Mouse (Mus musculus): ENCODE measurements around the gene Mybpc3. TPM values are rescaled to one million over a fixed set of nuclear protein-coding genes. Genes with fewer than 3 reads are reported as not detected.

Gene Mybpc3
- polyA plus RNA-seq, 1 experiment = 0.05 TPM

DNA sequence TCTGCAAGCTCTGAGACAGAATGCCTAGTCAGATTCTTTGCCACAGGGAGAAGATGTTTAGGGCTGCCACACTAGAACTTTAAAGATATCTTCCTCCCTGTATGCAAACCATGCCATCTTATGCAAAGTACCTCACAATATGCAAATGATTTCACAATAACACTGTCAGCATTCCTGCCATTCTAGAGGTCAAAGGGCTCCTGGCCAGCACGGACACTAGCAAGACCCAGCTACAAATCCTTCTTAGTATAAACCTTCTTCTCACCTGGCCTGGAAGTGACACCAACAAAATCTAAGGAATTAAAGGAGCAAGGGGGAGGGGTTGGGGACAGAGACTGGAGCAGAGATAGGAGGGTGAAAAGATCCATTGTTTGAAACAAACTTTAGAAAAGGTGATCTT is 45.9 kb upstream of the Mybpc3 start:
- TF ChIP-seq CTCF (IDR thresholded peaks at IDR 0.05; ENCODE audit: extremely low read depth, insufficient read length, insufficient replicate concordance, low read depth, low read length) (no peak), POLR2A (IDR thresholded peaks at IDR 0.05; ENCODE audit: low read depth, low read length) (no peak)
- Histone ChIP-seq H3K36me3 (ENCODE audit: control insufficient read depth, insufficient read depth, low read length) (no peaks in the 10 kb centered on the region), H3K27me3 (ENCODE audit: control insufficient read depth, insufficient read depth, low read length) (no peaks in the 10 kb centered on the region), H3K4me1 (ENCODE audit: control insufficient read depth, insufficient read depth, insufficient read length, low read length) (peaks cover 8% of the 10 kb centered on the region; the same call in 1 of the 2 replicates), H3K27ac (ENCODE audit: insufficient read depth, low read depth, low read length) (no peak overlapping the region), H3K4me3 (ENCODE audit: low read depth, low read length) (no peak overlapping the region)
- 20% methylated on average over 1 of the region's 1 CpGs for WGBS

DNA sequence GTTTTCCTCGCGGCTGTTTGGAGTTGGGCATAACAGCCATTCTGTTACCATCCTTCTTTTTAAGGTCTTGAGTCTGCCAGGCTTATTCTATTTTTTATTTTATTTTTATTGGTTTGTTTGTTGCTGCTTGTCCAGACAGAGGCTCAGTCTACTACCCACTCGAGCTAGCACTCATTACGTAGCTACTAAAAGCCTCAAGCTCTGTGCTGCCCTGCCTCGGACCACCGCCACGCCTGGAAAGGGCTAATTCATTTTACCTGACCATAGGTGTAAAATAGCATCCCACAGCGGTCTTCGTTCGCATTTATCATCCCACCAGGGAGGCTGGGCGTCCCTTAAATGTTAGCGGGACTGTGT is 40.0 kb upstream of the Mybpc3 start:
- 22% methylated on average over 12 of the region's 12 CpGs for WGBS
- Histone ChIP-seq H3K27ac (ENCODE audit: insufficient read depth, low read depth, low read length) (no peak overlapping the region), H3K4me1 (ENCODE audit: control insufficient read depth, insufficient read depth, insufficient read length, low read length) (peaks cover 7% of the 10 kb centered on the region; the same call in 1 of the 2 replicates), H3K27me3 (ENCODE audit: control insufficient read depth, insufficient read depth, low read length) (no peaks in the 10 kb centered on the region), H3K4me3 (ENCODE audit: low read depth, low read length) (peak overlapping the region; percentile 46; the same call in 1 of the 2 replicates), H3K36me3 (ENCODE audit: control insufficient read depth, insufficient read depth, low read length) (no peaks in the 10 kb centered on the region)
- TF ChIP-seq CTCF (IDR thresholded peaks at IDR 0.05; ENCODE audit: extremely low read depth, insufficient read length, insufficient replicate concordance, low read depth, low read length) (no peak), POLR2A (IDR thresholded peaks at IDR 0.05; ENCODE audit: low read depth, low read length) (no peak)

DNA sequence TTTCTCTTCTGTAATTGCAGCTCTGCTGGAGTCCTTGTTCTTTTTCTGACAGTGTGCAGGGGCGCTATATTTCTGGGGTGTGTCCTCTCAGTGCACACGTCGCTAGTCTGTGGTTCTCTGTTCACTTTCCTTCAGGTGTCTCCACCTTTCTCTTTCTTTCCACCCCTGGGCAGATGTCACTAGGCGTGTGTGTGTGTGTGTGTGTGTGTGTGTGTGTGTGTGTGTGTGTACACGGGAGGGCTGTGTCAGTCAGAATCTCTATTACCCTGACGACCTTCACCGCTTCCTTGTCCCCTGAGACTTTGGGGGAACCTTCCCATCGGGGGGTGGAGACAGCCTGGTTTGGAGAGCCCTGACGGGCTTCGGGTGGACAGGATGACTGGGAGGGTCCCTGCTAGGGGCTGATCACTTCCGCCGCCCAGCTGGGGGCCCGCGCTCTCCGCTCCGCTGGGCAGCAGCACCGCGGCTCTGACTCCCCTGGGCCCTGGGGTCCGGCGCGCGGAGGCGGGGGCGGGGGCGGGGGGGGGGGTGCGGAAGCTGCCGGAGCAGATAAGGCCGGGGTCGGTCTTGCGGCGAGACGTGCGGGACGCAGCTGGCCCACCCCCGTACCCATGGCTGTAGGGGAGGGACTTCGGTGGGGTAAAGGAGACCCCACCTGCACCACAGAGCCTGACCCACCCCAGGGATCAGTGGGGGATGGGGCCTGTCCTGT is 39.5 kb upstream of the Mybpc3 start:
- under 1% methylated on average over 34 of the region's 36 CpGs for WGBS
- Histone ChIP-seq H3K36me3 (ENCODE audit: control insufficient read depth, insufficient read depth, low read length) (no peaks in the 10 kb centered on the region), H3K4me1 (ENCODE audit: control insufficient read depth, insufficient read depth, insufficient read length, low read length) (peaks cover 9% of the 10 kb centered on the region; the same call in 1 of the 2 replicates), H3K4me3 (ENCODE audit: low read depth, low read length) (peak overlapping the region; percentile 46), H3K27me3 (ENCODE audit: control insufficient read depth, insufficient read depth, low read length) (no peaks in the 10 kb centered on the region), H3K27ac (ENCODE audit: insufficient read depth, low read depth, low read length) (no peak overlapping the region)
- TF ChIP-seq CTCF (IDR thresholded peaks at IDR 0.05; ENCODE audit: extremely low read depth, insufficient read length, insufficient replicate concordance, low read depth, low read length) (no peak), POLR2A (IDR thresholded peaks at IDR 0.05; ENCODE audit: low read depth, low read length) (no peak)

DNA sequence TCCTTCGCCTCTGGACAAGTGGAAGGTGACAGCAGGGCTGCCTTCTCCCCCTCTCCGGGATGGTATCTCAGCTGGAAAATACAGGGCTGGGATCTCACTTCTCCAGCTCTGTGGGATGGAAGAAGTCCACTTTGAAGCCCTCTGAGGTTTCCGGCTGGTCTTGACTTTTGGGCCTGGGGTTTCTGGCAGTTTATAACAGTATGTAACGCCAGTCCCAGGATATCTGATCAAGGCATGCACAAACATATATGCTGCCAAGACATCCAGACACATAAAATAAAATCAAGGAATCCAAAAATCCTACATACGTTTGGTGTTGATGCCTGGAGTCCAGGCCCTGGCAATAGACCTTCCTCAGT is 38.9 kb upstream of the Mybpc3 start:
- peak overlapping the region; percentile 46 for H3K4me3 ChIP-seq (ENCODE audit: low read depth, low read length)
- no peaks in the 10 kb centered on the region for H3K36me3 ChIP-seq (ENCODE audit: control insufficient read depth, insufficient read depth, low read length)
- peaks cover 9% of the 10 kb centered on the region; the same call in 1 of the 2 replicates for H3K4me1 ChIP-seq (ENCODE audit: control insufficient read depth, insufficient read depth, insufficient read length, low read length)
- 44% methylated on average over 5 of the region's 5 CpGs for WGBS
- H3K27me3 ChIP-seq (ENCODE audit: control insufficient read depth, insufficient read depth, low read length) = no peaks in the 10 kb centered on the region
- H3K27ac ChIP-seq (ENCODE audit: insufficient read depth, low read depth, low read length) = no peak overlapping the region
- no peak for TF ChIP-seq CTCF (IDR thresholded peaks at IDR 0.05; ENCODE audit: extremely low read depth, insufficient read length, insufficient replicate concordance, low read depth, low read length)
- no peak for TF ChIP-seq POLR2A (IDR thresholded peaks at IDR 0.05; ENCODE audit: low read depth, low read length)

DNA sequence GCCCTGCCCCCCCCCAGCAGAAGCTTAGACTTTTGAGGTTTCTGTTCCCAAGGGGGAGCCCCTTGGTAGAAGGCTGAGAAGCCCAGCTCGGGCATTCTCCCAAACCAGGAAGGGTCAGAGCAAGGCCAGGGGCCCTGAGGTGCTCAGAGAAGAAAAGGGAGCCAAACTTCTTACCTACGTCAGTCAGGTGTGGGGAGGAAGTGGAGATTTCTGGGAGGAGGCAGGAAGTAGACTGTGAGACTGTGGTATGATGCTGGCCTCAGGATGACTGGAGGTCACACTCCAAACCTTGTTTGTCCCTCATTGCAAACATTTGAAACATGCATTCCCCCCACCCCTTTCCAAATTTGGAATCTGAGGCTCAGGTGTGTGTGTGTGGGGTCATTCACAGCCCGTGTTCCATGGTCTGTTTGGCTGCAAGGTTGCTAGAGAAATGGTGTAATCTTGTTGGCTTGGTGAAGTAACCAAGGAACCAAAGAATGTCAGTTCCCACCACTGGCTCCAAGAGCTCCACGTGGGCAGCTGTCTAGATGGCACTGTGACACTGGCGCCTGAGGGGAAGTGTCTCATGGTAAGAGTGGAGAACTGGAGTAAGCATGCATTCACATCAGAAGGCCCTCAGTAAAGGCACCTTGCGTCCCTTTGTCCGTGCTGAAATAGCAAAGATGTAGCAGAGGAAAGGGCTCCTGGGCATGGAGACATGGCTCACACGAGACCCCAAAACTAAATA is 37.0 kb upstream of the Mybpc3 start:
- 59% methylated on average over 8 of the region's 8 CpGs for WGBS
- H3K27ac ChIP-seq (ENCODE audit: insufficient read depth, low read depth, low read length) = no peak overlapping the region
- no peaks in the 10 kb centered on the region for H3K36me3 ChIP-seq (ENCODE audit: control insufficient read depth, insufficient read depth, low read length)
- no peak overlapping the region for H3K4me3 ChIP-seq (ENCODE audit: low read depth, low read length)
- H3K27me3 ChIP-seq (ENCODE audit: control insufficient read depth, insufficient read depth, low read length) = no peaks in the 10 kb centered on the region
- peaks cover 9% of the 10 kb centered on the region; the same call in 1 of the 2 replicates for H3K4me1 ChIP-seq (ENCODE audit: control insufficient read depth, insufficient read depth, insufficient read length, low read length)
- TF ChIP-seq CTCF (IDR thresholded peaks at IDR 0.05; ENCODE audit: extremely low read depth, insufficient read length, insufficient replicate concordance, low read depth, low read length) (no peak), POLR2A (IDR thresholded peaks at IDR 0.05; ENCODE audit: low read depth, low read length) (no peak)

DNA sequence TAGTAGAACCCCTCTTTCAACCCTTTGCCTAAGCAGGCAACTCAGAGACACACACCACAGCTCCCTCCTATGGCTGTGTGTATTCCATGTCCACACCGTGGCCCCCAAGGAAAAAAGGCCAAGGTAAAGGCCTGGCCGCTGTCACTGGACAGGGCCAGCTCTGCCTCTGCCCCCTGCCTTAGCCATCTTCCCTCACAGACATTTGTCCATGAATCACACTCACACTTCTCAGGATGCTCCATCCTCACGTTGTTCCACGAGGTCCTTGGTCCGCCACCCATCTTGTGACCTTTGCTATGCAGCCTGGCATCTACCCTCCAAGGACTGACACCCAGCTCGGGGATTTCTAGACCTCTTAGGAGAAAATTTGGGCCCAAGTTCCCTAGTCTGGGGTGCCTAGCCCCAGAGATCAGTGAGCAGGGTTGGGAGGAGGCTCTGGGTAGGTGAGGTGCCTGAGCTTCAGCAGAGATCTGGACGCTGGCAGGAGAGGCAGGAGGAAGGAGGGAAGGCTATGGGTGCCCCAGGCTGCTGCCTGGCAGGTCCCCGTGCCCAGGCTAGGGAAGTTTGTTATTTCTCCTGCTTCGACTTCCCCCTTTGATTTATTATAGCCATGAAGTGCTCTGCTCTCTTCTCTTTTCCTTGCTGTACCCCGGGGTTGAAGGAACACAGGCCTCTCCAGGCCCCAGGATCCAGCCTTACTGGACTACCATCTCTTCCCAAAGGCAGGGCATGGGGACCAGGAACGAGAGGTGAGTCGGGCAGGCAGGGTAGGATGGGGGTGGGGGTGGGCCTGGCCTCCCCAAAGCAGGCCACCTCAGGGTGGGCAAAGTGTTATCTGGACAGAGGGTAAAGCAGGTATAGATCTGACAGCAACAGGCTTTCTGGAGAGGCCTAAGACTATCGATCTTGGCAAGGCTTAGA is 35.9 kb upstream of the Mybpc3 start, which contains the start of gene Spi1:
Gene Spi1 (plus strand): TSS at position 616 of the 921 bp plus-strand sequence.
- peak within 1 kb of the TSS; percentile 44 for H3K4me3 ChIP-seq (ENCODE audit: low read depth, low read length)
- H3K36me3 ChIP-seq (ENCODE audit: control insufficient read depth, insufficient read depth, low read length) = no peaks in the 10 kb centered on the region
- peaks cover 9% of the 10 kb centered on the region; the same call in 1 of the 2 replicates for H3K4me1 ChIP-seq (ENCODE audit: control insufficient read depth, insufficient read depth, insufficient read length, low read length)
- WGBS = 68% methylated on average over 13 of the region's 13 CpGs
- peak within 1 kb of the TSS; percentile 82 for H3K27ac ChIP-seq (ENCODE audit: insufficient read depth, low read depth, low read length)
- TF ChIP-seq CTCF (IDR thresholded peaks at IDR 0.05; ENCODE audit: extremely low read depth, insufficient read length, insufficient replicate concordance, low read depth, low read length) (no peak), POLR2A (IDR thresholded peaks at IDR 0.05; ENCODE audit: low read depth, low read length) (no peak)
- H3K27me3 ChIP-seq (ENCODE audit: control insufficient read depth, insufficient read depth, low read length) = no peaks in the 10 kb centered on the region
